Mouse (Mus musculus) small intestine, adult 2 months (tissue): ENCODE measurements around the gene Prelid1. TPM values are rescaled to one million over a fixed set of nuclear protein-coding genes. Genes with fewer than 3 reads are reported as not detected.

Experiments
- H3K27ac ChIP-seq: fragments of 200-500 bp; 2 replicates; pipeline ENCODE4 v1.5.1; 2012; ENCODE audit warnings: low read depth, low read length, control low read depth, inconsistent platforms; ENCODE audit not compliant: insufficient read depth
- H3K27me3 ChIP-seq: fragments of 200-500 bp; 2 replicates; pipeline ENCODE4 v1.6.1; 2012; ENCODE audit warnings: mild to moderate bottlenecking, moderate library complexity, low read length, inconsistent platforms; ENCODE audit not compliant: control insufficient read depth, insufficient read depth
- H3K36me3 ChIP-seq: fragments of 200-500 bp; 2 replicates; pipeline ENCODE4 v1.6.1; 2012; ENCODE audit warnings: mild to moderate bottlenecking, low read length, control low read depth, inconsistent platforms; ENCODE audit not compliant: control insufficient read depth, insufficient read depth
- H3K4me1 ChIP-seq: fragments of 200-500 bp; 2 replicates; pipeline ENCODE4 v1.6.1; 2012; ENCODE audit warnings: low read length, inconsistent platforms, mixed read lengths; ENCODE audit not compliant: control insufficient read depth, insufficient read depth, insufficient read length
- H3K4me3 ChIP-seq: fragments of 200-500 bp; 2 replicates; pipeline ENCODE4 v1.5.1; 2012; ENCODE audit warnings: low read depth, mild to moderate bottlenecking, control low read depth, inconsistent platforms, low read length, moderate library complexity
- CTCF ChIP-seq: fragments of 200-500 bp; IDR thresholded peaks from 2 replicates; pipeline ENCODE4 v1.5.1; 2012; ENCODE audit warnings: low read depth, mild to moderate bottlenecking, control low read depth, inconsistent platforms, low read length, moderate library complexity, mixed read lengths; ENCODE audit not compliant: insufficient replicate concordance, insufficient read length; ENCODE audit errors: extremely low read depth
- POLR2A ChIP-seq: fragments of 200-500 bp; IDR thresholded peaks from 2 replicates; pipeline ENCODE4 v1.6.1; 2012; ENCODE audit warnings: low read depth, mild to moderate bottlenecking, control low read depth, inconsistent platforms, low read length, moderate library complexity
- WGBS: fragments of 180-500 bp; shearing (Covaris S2); methylation state at CpG from one replicate; pipeline ENCODE4 v1.1.7; 2018; 5-methylcytosine and 5-hydroxymethylcytosine counted together
- polyA plus RNA-seq: library from polyadenylated mRNA; depleted of rRNA; stranded (reverse); fragments of >200 nt; gene quantifications from 2 replicates; pipeline ENCODE4 v1.2.3, GENCODE M21; 2012

The Prelid1 gene
- polyA plus RNA-seq, 1 experiment = 921 TPM

DNA sequence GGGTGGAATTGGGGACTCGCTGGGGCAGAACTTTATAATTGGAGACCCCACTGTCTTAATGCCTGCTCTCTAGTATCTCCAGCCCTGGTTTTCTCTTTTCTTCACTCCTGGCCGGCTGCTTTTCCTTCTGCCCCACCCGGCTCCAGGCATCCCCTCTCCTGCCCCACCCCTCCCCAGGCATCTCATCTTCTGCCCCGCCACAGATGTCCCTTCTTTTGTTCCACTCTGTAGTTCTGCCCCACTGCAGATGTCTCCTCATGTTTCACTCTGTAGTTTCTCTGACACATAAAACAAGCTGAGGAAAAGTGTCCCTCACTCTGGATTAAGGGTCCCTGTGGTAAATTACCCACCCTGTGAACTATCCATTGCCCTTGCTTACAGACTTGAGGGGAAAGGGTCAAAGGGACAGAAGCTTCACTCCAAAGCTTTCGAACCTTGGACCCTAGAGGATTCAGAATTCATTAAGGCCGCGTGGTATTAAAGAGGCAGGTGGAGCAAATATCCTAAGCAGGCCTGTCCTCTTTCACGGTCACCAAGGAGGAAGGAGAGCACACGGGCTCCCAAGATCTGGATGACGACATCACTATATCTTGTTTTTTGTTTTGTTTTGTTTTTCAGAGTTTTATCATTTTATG is 17.2 kb downstream of the Prelid1 start:
- WGBS = 49% methylated on average over 10 of the region's 10 CpGs
- Histone ChIP-seq H3K4me1 (peaks cover 5% of the 10 kb centered on the region; the same call in 1 of the 2 replicates), H3K36me3 (no peaks in the 10 kb centered on the region), H3K27ac (no peak overlapping the region), H3K27me3 (no peaks in the 10 kb centered on the region), H3K4me3 (no peak overlapping the region)
- TF ChIP-seq POLR2A (no peak), CTCF (no peak)

GRCm38 (mm10) chr13:55338131-55339054 is 18.1 kb downstream of the Prelid1 start:
- Histone ChIP-seq H3K27me3 (no peaks in the 10 kb centered on the region), H3K4me3 (no peak overlapping the region), H3K27ac (no peak overlapping the region), H3K4me1 (peaks cover 5% of the 10 kb centered on the region; the same call in 1 of the 2 replicates), H3K36me3 (no peaks in the 10 kb centered on the region)
- TF ChIP-seq POLR2A = no peak
- no peak for TF ChIP-seq CTCF
- 70% methylated on average over 12 of the region's 12 CpGs for WGBS

- H3K4me3 ChIP-seq = no peak overlapping the region
- H3K4me1 ChIP-seq = peaks cover 5% of the 10 kb centered on the region; the same call in 1 of the 2 replicates
- H3K27ac ChIP-seq = peak overlapping the region; percentile 19
- H3K27me3 ChIP-seq = no peaks in the 10 kb centered on the region
- 17% methylated on average over 2 of the region's 2 CpGs for WGBS
- TF ChIP-seq POLR2A = no peak
- peaks cover 1% of the 10 kb centered on the region; the same call in 1 of the 2 replicates for H3K36me3 ChIP-seq
Measured at GRCm38 (mm10) chr13:55339259-55339658, 19.0 kb downstream of the Prelid1 start.

- H3K4me3 ChIP-seq = no peak overlapping the region
- H3K27ac ChIP-seq = no peak overlapping the region
- no peaks in the 10 kb centered on the region for H3K27me3 ChIP-seq
- peaks cover 5% of the 10 kb centered on the region; the same call in 1 of the 2 replicates for H3K4me1 ChIP-seq
- WGBS = 36% methylated on average over 11 of the region's 11 CpGs
- TF ChIP-seq CTCF = no peak
- TF ChIP-seq POLR2A = no peak
- H3K36me3 ChIP-seq = peaks cover 32% of the 10 kb centered on the region
Measured at GRCm38 (mm10) chr13:55342469-55342868, 22.2 kb downstream of the Prelid1 start.

- TF ChIP-seq POLR2A = no peak
- no peak for TF ChIP-seq CTCF
- no peak overlapping the region for H3K27ac ChIP-seq
- 87% methylated on average over 7 of the region's 7 CpGs for WGBS
- no peaks in the 10 kb centered on the region for H3K27me3 ChIP-seq
- H3K36me3 ChIP-seq = peaks cover 48% of the 10 kb centered on the region
- H3K4me3 ChIP-seq = no peak overlapping the region
- H3K4me1 ChIP-seq = no peaks in the 10 kb centered on the region
Measured at GRCm38 (mm10) chr13:55344286-55344685, 24.0 kb downstream of the Prelid1 start.

- Histone ChIP-seq H3K4me3 (no peak overlapping the region), H3K27ac (no peak overlapping the region), H3K27me3 (no peaks in the 10 kb centered on the region), H3K4me1 (no peaks in the 10 kb centered on the region), H3K36me3 (peaks cover 70% of the 10 kb centered on the region)
- TF ChIP-seq POLR2A (no peak), CTCF (no peak)
- WGBS = 80% methylated on average over 11 of the region's 11 CpGs
Measured at GRCm38 (mm10) chr13:55346745-55347144, 26.4 kb downstream of the Prelid1 start.

GRCm38 (mm10) chr13:55361145-55361544 is 40.8 kb downstream of the Prelid1 start:
- no peak for TF ChIP-seq CTCF
- no peak for TF ChIP-seq POLR2A
- H3K36me3 ChIP-seq = peaks cover 32% of the 10 kb centered on the region
- peaks cover 11% of the 10 kb centered on the region for H3K4me1 ChIP-seq
- H3K27ac ChIP-seq = no peak overlapping the region
- H3K4me3 ChIP-seq = peak overlapping the region; percentile 39
- H3K27me3 ChIP-seq = no peaks in the 10 kb centered on the region
